Mouse (Mus musculus): ENCODE results near the gene Clca4a. TPM values are rescaled to one million over a fixed set of nuclear protein-coding genes. Genes with fewer than 3 reads are reported as not detected.
"Not testable (repeated sequence)": the region's sequence is repeated elsewhere in the genome, so short reads cannot be mapped to it uniquely, and the experiment has no call there.

The Clca4a gene
- polyA plus RNA-seq, 1 experiment from 2014 or later, result not detected

DNA sequence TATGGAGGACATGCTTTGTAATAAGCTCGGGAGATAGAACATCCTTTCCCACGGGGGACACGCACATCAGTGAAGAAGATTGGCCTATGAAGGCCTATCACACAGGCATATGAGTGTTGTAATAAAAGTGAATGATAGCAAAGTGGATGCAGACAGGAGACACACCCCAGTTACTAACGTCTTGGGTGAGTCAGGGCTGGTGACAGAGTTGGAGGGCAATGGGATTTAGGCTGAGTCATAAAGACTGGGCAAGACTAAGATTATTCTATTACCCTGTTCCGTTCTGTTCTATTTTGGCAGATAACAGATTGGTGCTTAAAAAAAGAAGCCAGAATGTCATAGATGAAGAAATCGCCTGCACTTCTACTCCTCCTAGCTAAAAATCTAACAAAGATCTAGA is 5.7 kb upstream of the Clca4a start:
- TF ChIP-seq CTCF (IDR thresholded peaks at IDR 0.05; ENCODE audit: low read depth), result no peak
- no peaks in the 10 kb centered on the region for H3K36me3 ChIP-seq (ENCODE audit: insufficient read depth, low read length)
- no peak for ATAC-seq (replicated peaks; ENCODE audit: low FRiP score, low read depth)

GRCm38 (mm10) chr3:144977631-144978030 is 2.8 kb upstream of the Clca4a start:
- no peak overlapping the region for H3K27ac ChIP-seq
- no peaks in the 10 kb centered on the region for H3K36me3 ChIP-seq (ENCODE audit: insufficient read depth, low read length)
- no peaks in the 10 kb centered on the region for H3K9me3 ChIP-seq (replicated peaks; ENCODE audit: low read length)
- no peak overlapping the region for H3K4me3 ChIP-seq (replicated peaks; ENCODE audit: low read depth, low read length)
- H3K4me2 ChIP-seq (ENCODE audit: low read length), result no peak overlapping the region
- TF ChIP-seq CTCF (IDR thresholded peaks at IDR 0.05; ENCODE audit: low read depth), result no peak
- no peak for DNase-seq (ENCODE audit: low spot score)
- no peaks in the 10 kb centered on the region for H3K27me3 ChIP-seq (ENCODE audit: insufficient read depth, low read length)
- no peak overlapping the region for H3K9ac ChIP-seq (ENCODE audit: low read depth, low read length)
- 37% methylated on average over 4 of the region's 4 CpGs for WGBS
- no peak for ATAC-seq (replicated peaks; ENCODE audit: low FRiP score, low read depth)
- H3K4me1 ChIP-seq (replicated peaks; ENCODE audit: insufficient read depth, low read length), result no peaks in the 10 kb centered on the region

More for the DNA sequence above, 5.7 kb upstream of the Clca4a start:
- Histone ChIP-seq H3K9ac (ENCODE audit: low read depth, low read length) (no peak overlapping the region), H3K4me3 (replicated peaks; ENCODE audit: low read depth, low read length) (no peak overlapping the region), H3K27me3 (ENCODE audit: insufficient read depth, low read length) (no peaks in the 10 kb centered on the region), H3K9me3 (replicated peaks; ENCODE audit: low read length) (no peaks in the 10 kb centered on the region), H3K27ac (no peak overlapping the region), H3K4me2 (ENCODE audit: low read length) (no peak overlapping the region), H3K4me1 (replicated peaks; ENCODE audit: insufficient read depth, low read length) (no peaks in the 10 kb centered on the region)
- DNase-seq (ENCODE audit: low spot score), result no peak
- WGBS, result 79% methylated on average over 6 of the region's 6 CpGs

DNA sequence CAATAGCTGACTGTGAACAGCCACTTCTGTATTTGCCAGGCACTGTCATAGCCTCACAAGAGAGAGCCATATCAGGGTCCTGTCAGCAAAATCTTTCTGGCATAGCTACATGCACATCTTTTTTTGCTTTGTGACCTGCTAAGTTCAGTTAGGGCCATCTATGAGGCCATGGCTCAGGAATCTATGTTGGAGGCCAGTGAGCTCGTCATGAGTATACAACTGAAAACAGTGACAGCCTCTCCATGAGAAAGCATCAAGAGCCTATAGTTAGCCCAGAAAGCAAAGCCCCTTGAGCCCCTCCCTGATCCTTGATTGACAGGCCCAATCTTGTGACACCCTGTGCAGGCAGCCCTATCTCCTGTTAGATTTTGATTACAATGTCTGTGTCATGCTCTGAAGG is 1.2 kb upstream of the Clca4a start:
- DNase-seq (ENCODE audit: low spot score), result no peak
- Histone ChIP-seq H3K27ac (no peak overlapping the region), H3K36me3 (ENCODE audit: insufficient read depth, low read length) (no peaks in the 10 kb centered on the region), H3K9me3 (replicated peaks; ENCODE audit: low read length) (no peaks in the 10 kb centered on the region), H3K27me3 (ENCODE audit: insufficient read depth, low read length) (no peaks in the 10 kb centered on the region), H3K4me3 (replicated peaks; ENCODE audit: low read depth, low read length) (no peak overlapping the region), H3K9ac (ENCODE audit: low read depth, low read length) (no peak overlapping the region), H3K4me2 (ENCODE audit: low read length) (no peak overlapping the region), H3K4me1 (replicated peaks; ENCODE audit: insufficient read depth, low read length) (no peaks in the 10 kb centered on the region)
- 84% methylated on average over 1 of the region's 1 CpGs for WGBS
- no peak for TF ChIP-seq CTCF (IDR thresholded peaks at IDR 0.05; ENCODE audit: low read depth)
- no peak for ATAC-seq (replicated peaks; ENCODE audit: low FRiP score, low read depth)

DNA sequence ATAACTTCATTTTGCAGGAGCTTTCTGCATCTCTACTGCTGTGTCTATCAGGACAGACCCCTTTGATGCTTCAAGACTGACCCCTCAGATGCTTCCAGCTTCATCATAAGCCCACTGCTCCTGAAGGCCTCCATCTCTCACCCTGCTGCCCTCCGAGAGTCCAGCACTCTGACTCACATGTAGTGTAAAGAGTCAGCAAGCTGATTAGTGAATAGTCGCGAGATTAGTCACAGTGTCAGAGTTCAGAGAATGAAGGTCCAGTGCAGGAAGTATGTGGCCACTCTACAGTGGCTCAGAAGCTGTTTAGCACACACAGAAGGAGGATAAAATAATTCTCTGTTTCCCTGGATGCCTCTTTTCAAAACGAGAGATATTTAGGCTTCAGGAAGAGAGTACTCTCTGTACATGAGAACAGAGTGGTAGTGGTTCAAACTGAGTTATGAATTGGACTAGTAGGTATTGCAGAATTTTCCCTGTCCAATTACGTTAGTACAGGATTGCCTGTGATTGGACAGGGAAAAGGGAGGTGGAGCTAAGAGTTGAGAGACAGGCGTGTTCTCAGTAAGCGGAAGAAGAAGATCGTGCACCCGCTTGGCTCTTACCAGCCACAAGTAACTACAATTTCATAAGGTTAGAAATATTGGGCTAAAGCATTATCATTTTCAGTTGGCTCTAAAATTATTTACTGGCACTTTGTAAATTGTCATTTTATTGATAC is 3.1 kb downstream of the Clca4a start:
- Histone ChIP-seq H3K4me3 (replicated peaks; ENCODE audit: low read depth, low read length) (no peak overlapping the region), H3K36me3 (ENCODE audit: insufficient read depth, low read length) (no peaks in the 10 kb centered on the region), H3K4me1 (replicated peaks; ENCODE audit: insufficient read depth, low read length) (no peaks in the 10 kb centered on the region), H3K9me3 (replicated peaks; ENCODE audit: low read length) (no peaks in the 10 kb centered on the region), H3K9ac (ENCODE audit: low read depth, low read length) (no peak overlapping the region), H3K4me2 (ENCODE audit: low read length) (no peak overlapping the region), H3K27me3 (ENCODE audit: insufficient read depth, low read length) (no peaks in the 10 kb centered on the region), H3K27ac (no peak overlapping the region)
- no peak for TF ChIP-seq CTCF (IDR thresholded peaks at IDR 0.05; ENCODE audit: low read depth)
- DNase-seq (ENCODE audit: low spot score), result no peak
- WGBS, result 74% methylated on average over 9 of the region's 9 CpGs
- ATAC-seq (replicated peaks; ENCODE audit: low FRiP score, low read depth), result no peak

- DNase-seq (ENCODE audit: low spot score) (no peak), ATAC-seq (replicated peaks; ENCODE audit: low FRiP score, low read depth) (no peak)
- no peaks in the 10 kb centered on the region for H3K27me3 ChIP-seq (ENCODE audit: insufficient read depth, low read length)
- no peak overlapping the region for H3K27ac ChIP-seq
- H3K9me3 ChIP-seq (replicated peaks; ENCODE audit: low read length), result no peaks in the 10 kb centered on the region
- 72% methylated on average over 1 of the region's 1 CpGs for WGBS
- no peak overlapping the region for H3K4me2 ChIP-seq (ENCODE audit: low read length)
- no peaks in the 10 kb centered on the region for H3K4me1 ChIP-seq (replicated peaks; ENCODE audit: insufficient read depth, low read length)
- no peak overlapping the region for H3K4me3 ChIP-seq (replicated peaks; ENCODE audit: low read depth, low read length)
- no peaks in the 10 kb centered on the region for H3K36me3 ChIP-seq (ENCODE audit: insufficient read depth, low read length)
- H3K9ac ChIP-seq (ENCODE audit: low read depth, low read length), result no peak overlapping the region
- TF ChIP-seq CTCF (IDR thresholded peaks at IDR 0.05; ENCODE audit: low read depth), result no peak
Measured at GRCm38 (mm10) chr3:144969755-144970154, 5.1 kb downstream of the Clca4a start.

DNA sequence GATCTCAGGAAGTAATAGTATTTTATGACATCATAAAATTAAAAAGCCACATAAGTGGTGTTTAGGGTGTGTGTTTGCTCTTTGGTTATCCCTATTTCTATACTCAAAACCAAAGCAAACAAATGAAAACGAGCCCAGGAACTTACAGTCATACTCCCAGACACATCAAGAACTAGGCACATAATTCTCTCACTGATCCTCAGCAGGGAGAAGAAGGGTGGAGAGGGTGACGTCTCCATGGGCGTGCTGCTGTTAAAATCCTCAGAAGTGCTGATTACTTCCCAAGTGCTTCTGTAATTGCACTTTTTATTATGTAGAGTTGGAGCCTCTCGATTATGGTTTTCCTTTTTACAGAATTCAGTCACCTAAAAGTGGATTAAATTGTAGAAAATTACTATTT is 8.8 kb downstream of the Clca4a start:
- Histone ChIP-seq H3K27ac (no peak overlapping the region), H3K4me1 (replicated peaks; ENCODE audit: insufficient read depth, low read length) (no peaks in the 10 kb centered on the region), H3K9ac (ENCODE audit: low read depth, low read length) (no peak overlapping the region), H3K4me2 (ENCODE audit: low read length) (no peak overlapping the region), H3K9me3 (replicated peaks; ENCODE audit: low read length) (no peaks in the 10 kb centered on the region), H3K36me3 (ENCODE audit: insufficient read depth, low read length) (no peaks in the 10 kb centered on the region), H3K27me3 (ENCODE audit: insufficient read depth, low read length) (no peaks in the 10 kb centered on the region), H3K4me3 (replicated peaks; ENCODE audit: low read depth, low read length) (no peak overlapping the region)
- DNase-seq (ENCODE audit: low spot score) (no peak), ATAC-seq (replicated peaks; ENCODE audit: low FRiP score, low read depth) (no peak)
- TF ChIP-seq CTCF (IDR thresholded peaks at IDR 0.05; ENCODE audit: low read depth), result no peak
- 29% methylated on average over 4 of the region's 4 CpGs for WGBS

GRCm38 (mm10) chr3:144950829-144951228 is 24.0 kb downstream of the Clca4a start:
- Histone ChIP-seq H3K9me3 (replicated peaks; ENCODE audit: low read length) (no peaks in the 10 kb centered on the region), H3K4me2 (ENCODE audit: low read length) (no peak overlapping the region), H3K27me3 (ENCODE audit: insufficient read depth, low read length) (no peaks in the 10 kb centered on the region), H3K4me3 (replicated peaks; ENCODE audit: low read depth, low read length) (no peak overlapping the region), H3K9ac (ENCODE audit: low read depth, low read length) (no peak overlapping the region), H3K27ac (no peak overlapping the region), H3K4me1 (replicated peaks; ENCODE audit: insufficient read depth, low read length) (no peaks in the 10 kb centered on the region), H3K36me3 (ENCODE audit: insufficient read depth, low read length) (no peaks in the 10 kb centered on the region)
- WGBS, result 62% methylated on average over 4 of the region's 4 CpGs
- ATAC-seq (replicated peaks; ENCODE audit: low FRiP score, low read depth) (no peak), DNase-seq (ENCODE audit: low spot score) (no peak)
- no peak for TF ChIP-seq CTCF (IDR thresholded peaks at IDR 0.05; ENCODE audit: low read depth)

GRCm38 (mm10) chr3:144947376-144947775 is 27.5 kb downstream of the Clca4a start:
- H3K4me1 ChIP-seq (replicated peaks; ENCODE audit: insufficient read depth, low read length); H3K9ac ChIP-seq (ENCODE audit: low read depth, low read length); H3K27ac ChIP-seq; H3K4me3 ChIP-seq (replicated peaks; ENCODE audit: low read depth, low read length); H3K27me3 ChIP-seq (ENCODE audit: insufficient read depth, low read length); ATAC-seq (replicated peaks; ENCODE audit: low FRiP score, low read depth); DNase-seq (ENCODE audit: low spot score); H3K9me3 ChIP-seq (replicated peaks; ENCODE audit: low read length); H3K36me3 ChIP-seq (ENCODE audit: insufficient read depth, low read length); H3K4me2 ChIP-seq (ENCODE audit: low read length): not testable (repeated sequence)
- WGBS, result 32% methylated on average over 5 of the region's 5 CpGs

GRCm38 (mm10) chr3:144933625-144934024 is 41.2 kb downstream of the Clca4a start:
- not testable (repeated sequence) for H3K27me3 ChIP-seq (ENCODE audit: insufficient read depth, low read length); H3K4me2 ChIP-seq (ENCODE audit: low read length); H3K9me3 ChIP-seq (replicated peaks; ENCODE audit: low read length); ATAC-seq (replicated peaks; ENCODE audit: low FRiP score, low read depth); H3K27ac ChIP-seq; H3K4me1 ChIP-seq (replicated peaks; ENCODE audit: insufficient read depth, low read length); H3K9ac ChIP-seq (ENCODE audit: low read depth, low read length); H3K4me3 ChIP-seq (replicated peaks; ENCODE audit: low read depth, low read length); H3K36me3 ChIP-seq (ENCODE audit: insufficient read depth, low read length)
- DNase-seq (ENCODE audit: low spot score), result peak; percentile 5

Measured in kidney, postnatal 0 days (tissue).